Mouse (Mus musculus) hindbrain, embryonic 15.5 days (tissue): Measurements from ENCODE around the gene Islr. TPM values are rescaled to one million over a fixed set of nuclear protein-coding genes. Genes with fewer than 3 reads are reported as not detected.

Experiments
- ATAC-seq: fragments of 200-750 bp; cut with Nextera tagmentation; 2 replicates; pipeline ENCODE4 v1.8.0; 2017; ENCODE audit warnings: low read depth, moderate number of reproducible peaks, moderate TSS enrichment; ENCODE audit not compliant: low FRiP score
- H3K27ac ChIP-seq: fragments of 300-500 bp; sonication (generic); replicated peaks from 2 replicates; pipeline ENCODE4 v1.5.1; 2015; ENCODE audit warnings: mild to moderate bottlenecking, inconsistent platforms
- H3K27me3 ChIP-seq: fragments of 300-500 bp; sonication (generic); 2 replicates; pipeline ENCODE4 v1.6.1; 2015; ENCODE audit warnings: control low read depth, inconsistent platforms
- H3K36me3 ChIP-seq: fragments of 300-500 bp; sonication (generic); 2 replicates; pipeline ENCODE4 v1.6.1; 2015; ENCODE audit warnings: control low read depth, inconsistent platforms
- H3K4me1 ChIP-seq: fragments of 300-500 bp; sonication (generic); replicated peaks from 2 replicates; pipeline ENCODE4 v1.6.1; 2015; ENCODE audit warnings: control low read depth, inconsistent platforms
- H3K4me2 ChIP-seq: fragments of 300-500 bp; sonication (generic); 2 replicates; pipeline ENCODE4 v1.6.1; 2015; ENCODE audit warnings: moderate library complexity, mild to moderate bottlenecking, inconsistent platforms
- H3K4me3 ChIP-seq: fragments of 300-500 bp; sonication (generic); 2 replicates; pipeline ENCODE4 v1.5.1; 2015; ENCODE audit warnings: mild to moderate bottlenecking, inconsistent platforms
- H3K9ac ChIP-seq: fragments of 300-500 bp; sonication (generic); 2 replicates; pipeline ENCODE4 v1.6.1; 2015; ENCODE audit warnings: inconsistent platforms
- H3K9me3 ChIP-seq: fragments of 300-500 bp; sonication (generic); 2 replicates; pipeline ENCODE4 v1.6.1; 2016; ENCODE audit warnings: control low read depth, inconsistent platforms
- WGBS: fragments of 180-500 bp; shearing (Covaris S2); methylation state at CpG from one replicate; pipeline ENCODE4 v1.1.7; 2015; 5-methylcytosine and 5-hydroxymethylcytosine counted together
- polyA plus RNA-seq: library from polyadenylated mRNA; unstranded; fragments of >200 nt; fragmentation: Nextera tagmentation; extraction: Ambion mirVana; gene quantifications from 2 replicates; pipeline ENCODE4 v1.2.1, GENCODE M21; 2015

Islr gene
- polyA plus RNA-seq, 1 experiment from 2014 or later = 37.1 TPM

DNA sequence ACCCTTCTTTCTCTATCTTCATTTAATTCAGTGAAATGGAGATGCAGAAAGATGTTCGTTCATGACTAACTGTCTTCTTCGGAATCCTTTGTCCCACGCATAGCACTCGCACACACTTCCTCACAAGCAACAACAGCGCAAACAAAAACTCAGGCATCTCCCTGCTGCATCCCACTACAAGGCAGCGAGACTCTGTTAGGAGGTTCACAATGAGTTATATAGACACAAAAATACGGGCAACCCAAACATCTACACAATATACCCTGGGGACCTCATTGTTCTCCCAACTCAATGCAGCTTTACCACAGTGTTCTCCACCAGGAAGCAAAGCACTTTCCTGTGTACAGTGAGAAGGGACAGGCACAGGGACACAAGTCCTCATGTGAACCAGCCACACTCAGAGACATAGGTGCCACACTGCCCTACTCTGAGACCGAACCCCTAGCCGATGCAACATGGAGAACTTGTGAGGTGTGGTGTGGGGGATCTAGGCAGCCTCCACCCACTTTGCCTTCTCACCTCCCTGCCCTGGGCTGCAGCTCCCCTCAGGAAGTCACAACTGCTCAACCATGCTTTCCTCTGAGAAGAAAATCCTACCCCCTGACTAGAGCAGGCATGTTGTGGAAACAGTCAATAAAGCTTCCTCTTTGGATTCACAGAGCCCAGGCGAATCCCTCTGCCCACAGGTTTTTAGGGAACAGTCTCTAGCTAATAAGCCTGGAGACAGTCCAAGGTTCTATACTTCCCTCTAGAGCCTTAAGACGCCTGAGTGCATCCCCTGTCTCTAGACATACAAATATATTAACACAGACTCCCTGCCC lies 3.6 kb downstream of the Islr start:
- Histone ChIP-seq H3K4me1 (peaks cover 80% of the 10 kb centered on the region), H3K4me3 (peak overlapping the region; percentile 35), H3K4me2 (peak overlapping the region; percentile 64), H3K27ac (peak overlapping the region; percentile 70), H3K9ac (peak overlapping the region; percentile 38), H3K9me3 (no peaks in the 10 kb centered on the region), H3K36me3 (no peaks in the 10 kb centered on the region), H3K27me3 (peaks cover 84% of the 10 kb centered on the region)
- no peak for ATAC-seq
- WGBS = 8% methylated on average over 11 of the region's 11 CpGs

DNA sequence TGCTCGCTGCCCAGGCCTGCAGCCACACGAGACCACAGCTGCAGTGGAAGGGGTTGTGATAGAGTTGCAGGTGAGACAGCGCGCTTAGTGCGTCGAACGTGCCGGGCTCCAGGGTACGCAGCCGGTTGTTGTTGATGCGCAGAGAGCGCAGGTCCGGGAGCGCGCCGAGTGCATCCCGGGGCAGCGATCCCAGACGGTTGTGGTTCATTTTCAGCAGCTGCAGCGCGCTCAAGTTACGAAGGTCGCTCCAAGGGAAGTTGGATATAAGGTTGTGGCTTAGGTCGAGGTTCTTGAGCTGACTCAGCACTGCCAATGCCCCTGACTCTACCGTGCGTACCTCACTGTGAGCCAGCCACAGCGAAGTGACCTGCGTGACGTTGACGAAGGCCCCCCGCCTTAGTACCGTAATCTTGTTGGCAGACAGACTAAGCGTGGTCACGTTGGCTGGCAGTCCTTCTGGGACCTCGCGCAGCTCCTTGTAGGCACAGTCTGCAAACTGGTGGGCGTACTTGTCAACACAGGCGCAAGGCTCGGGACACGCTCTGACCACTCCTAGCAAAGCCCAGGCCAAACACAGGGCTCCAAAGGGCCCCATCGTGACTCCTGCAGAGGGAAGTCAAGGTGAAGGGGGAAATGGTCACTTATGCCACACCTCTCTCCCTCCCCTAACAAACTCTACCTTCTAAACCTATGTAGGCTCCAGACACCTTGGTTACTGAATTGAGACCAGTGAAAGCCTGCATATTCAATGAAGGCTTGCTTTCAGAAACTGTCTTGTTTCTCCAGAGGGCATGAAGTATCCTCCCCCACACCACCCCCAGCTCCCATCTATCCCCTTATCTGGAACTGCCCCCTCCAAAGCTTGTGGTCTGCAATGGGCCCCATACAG lies 4.5 kb downstream of the Islr start:
- peak overlapping the region; percentile 38 for H3K9ac ChIP-seq
- peaks cover 81% of the 10 kb centered on the region for H3K27me3 ChIP-seq
- peak overlapping the region; percentile 70 for H3K27ac ChIP-seq
- peaks cover 78% of the 10 kb centered on the region for H3K4me1 ChIP-seq
- H3K9me3 ChIP-seq = no peaks in the 10 kb centered on the region
- peak overlapping the region; percentile 35 for H3K4me3 ChIP-seq
- no peak for ATAC-seq
- 1% methylated on average over 41 of the region's 41 CpGs for WGBS
- H3K4me2 ChIP-seq = peak overlapping the region; percentile 64
- no peaks in the 10 kb centered on the region for H3K36me3 ChIP-seq

DNA sequence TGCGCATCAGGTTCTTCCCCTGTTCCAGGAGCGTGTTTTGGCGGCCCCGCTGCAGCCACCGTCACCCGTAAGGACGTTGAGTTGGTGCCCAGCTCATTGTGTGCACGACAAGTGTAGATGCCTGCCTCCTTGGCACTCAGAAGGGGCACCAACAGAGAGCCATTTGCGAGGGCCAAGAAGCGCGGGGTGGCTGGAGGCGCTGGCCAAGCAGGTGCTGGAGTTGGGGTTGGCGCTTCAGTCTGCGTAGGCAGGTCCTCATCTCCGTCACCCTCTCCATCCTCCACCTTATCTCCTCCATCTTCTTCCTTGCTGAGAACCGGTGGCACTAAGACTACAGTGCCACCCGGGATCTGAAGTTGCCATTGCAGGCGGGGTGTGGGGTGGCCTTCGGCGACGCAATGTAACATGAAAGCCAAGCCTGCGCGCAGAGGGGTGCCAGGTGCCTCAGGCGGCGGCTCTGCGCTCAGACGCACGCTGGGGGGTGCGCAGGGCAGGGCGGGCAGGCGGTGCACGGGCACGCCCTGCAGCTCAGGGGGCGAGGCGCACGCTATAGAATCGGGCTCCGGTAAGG lies 5.2 kb downstream of the Islr start:
- peaks cover 73% of the 10 kb centered on the region for H3K4me1 ChIP-seq
- peaks cover 84% of the 10 kb centered on the region for H3K27me3 ChIP-seq
- 1% methylated on average over 37 of the region's 38 CpGs for WGBS
- peak overlapping the region; percentile 64 for H3K4me2 ChIP-seq
- peak overlapping the region; percentile 35 for H3K4me3 ChIP-seq
- ATAC-seq = no peak
- H3K27ac ChIP-seq = peak overlapping the region; percentile 70; the same call in 1 of the 2 replicates
- H3K9ac ChIP-seq = peak overlapping the region; percentile 47; the same call in 1 of the 2 replicates
- H3K9me3 ChIP-seq = no peaks in the 10 kb centered on the region
- H3K36me3 ChIP-seq = no peaks in the 10 kb centered on the region

DNA sequence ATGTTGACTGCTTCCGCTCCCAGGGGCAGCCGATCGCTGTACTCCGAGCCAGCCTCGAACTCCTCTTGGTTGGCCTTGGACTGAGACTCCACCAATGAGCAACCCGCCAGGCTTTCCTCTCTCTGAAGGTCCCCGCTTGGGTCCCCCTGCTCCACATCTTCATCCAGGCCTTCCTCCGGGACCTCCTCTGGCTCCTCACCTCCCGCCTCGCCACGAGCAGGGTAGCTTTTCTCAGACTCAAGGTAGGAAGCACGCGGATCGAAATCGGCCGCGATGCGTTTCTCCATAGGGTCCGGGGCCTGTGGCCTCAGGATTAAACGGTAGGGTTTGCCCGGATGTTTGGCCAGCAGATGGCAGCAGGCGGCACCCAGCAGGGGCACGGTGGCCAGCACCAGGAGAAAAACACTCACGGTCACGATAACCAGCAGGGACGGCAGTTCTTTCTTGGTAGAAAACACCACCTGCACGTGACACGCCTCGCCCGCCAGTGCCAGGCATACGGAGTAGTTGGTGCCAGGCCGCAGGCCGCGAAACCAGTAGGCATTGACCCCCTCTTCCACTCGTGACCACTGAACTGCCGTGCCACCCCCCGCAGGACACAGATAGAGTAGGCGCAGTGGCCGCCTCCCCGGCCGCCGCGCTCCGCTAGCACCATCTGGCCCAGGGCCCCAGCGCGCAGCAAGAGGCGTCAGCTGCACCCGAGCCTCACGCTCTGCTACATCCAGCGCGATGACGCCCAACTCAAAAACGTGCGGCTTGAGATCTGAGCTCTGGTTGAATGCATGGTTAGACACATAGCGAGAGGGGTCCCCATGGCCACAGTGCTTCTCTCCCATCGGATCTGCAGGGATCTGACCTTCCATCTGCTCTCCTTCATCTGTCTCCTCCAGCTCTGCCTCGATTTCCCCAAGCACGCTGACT lies 6.1 kb downstream of the Islr start:
- peak overlapping the region; percentile 64 for H3K4me2 ChIP-seq
- 2% methylated on average over 53 of the region's 58 CpGs for WGBS
- no peaks in the 10 kb centered on the region for H3K9me3 ChIP-seq
- peak overlapping the region; percentile 70; the same call in 1 of the 2 replicates for H3K27ac ChIP-seq
- H3K27me3 ChIP-seq = peaks cover 75% of the 10 kb centered on the region
- peak overlapping the region; percentile 47 for H3K9ac ChIP-seq
- H3K4me1 ChIP-seq = peaks cover 68% of the 10 kb centered on the region
- no peaks in the 10 kb centered on the region for H3K36me3 ChIP-seq
- peak; percentile 25; the same call in 1 of the 2 replicates for ATAC-seq
- peak overlapping the region; percentile 35 for H3K4me3 ChIP-seq

DNA sequence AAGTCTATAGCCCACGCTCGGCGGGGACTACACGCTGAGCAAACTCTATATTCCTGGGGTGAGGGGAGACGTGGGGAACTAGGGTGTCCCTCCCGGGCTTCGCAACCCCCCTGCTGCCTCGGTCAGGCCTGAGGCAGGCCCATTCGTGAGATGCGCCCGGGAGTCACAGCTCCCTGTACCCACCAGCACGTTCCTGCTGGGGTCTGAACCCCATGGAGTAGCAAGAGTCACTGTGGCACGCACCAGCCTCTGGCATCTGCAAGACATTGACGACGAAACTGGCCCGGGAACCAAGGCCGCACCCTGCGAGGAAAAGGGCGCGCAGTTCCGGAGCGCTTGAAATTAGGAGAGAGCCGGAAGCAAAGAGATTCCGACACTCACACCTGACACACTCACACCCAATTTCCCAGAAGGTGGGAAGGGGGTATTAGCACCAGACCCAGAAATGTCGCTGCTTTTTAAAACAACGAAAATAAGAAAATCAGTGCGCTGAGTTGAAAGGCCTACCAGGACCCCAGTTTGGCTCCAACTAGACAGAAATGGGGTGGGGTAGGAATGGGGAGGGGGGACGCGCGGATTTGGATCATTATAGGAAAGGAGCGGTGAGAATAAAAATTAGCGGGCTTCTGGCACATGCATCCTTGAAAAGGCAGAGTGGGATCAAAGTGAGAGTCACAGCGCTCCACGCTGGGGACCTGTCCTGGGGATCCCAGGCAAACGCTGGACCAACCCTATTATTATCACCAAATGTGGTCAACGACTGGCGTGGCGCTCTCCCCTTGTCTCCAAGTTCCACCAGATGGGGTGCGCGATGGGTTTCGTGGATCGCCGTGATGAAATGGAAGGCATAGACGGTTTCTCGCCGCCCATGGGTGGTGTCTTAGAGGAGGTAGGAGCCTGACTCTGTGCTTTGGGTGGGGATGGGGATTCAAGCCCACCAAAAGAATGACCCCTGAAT lies 7.2 kb downstream of the Islr start:
- H3K27me3 ChIP-seq = peaks cover 67% of the 10 kb centered on the region
- peak overlapping the region; percentile 35 for H3K4me3 ChIP-seq
- H3K4me2 ChIP-seq = peak overlapping the region; percentile 64
- H3K36me3 ChIP-seq = no peaks in the 10 kb centered on the region
- WGBS = 2% methylated on average over 46 of the region's 46 CpGs
- H3K9me3 ChIP-seq = no peaks in the 10 kb centered on the region
- peak overlapping the region; percentile 1; the same call in 1 of the 2 replicates for H3K27ac ChIP-seq
- no peak for ATAC-seq
- peaks cover 57% of the 10 kb centered on the region for H3K4me1 ChIP-seq
- peak overlapping the region; percentile 22 for H3K9ac ChIP-seq

DNA sequence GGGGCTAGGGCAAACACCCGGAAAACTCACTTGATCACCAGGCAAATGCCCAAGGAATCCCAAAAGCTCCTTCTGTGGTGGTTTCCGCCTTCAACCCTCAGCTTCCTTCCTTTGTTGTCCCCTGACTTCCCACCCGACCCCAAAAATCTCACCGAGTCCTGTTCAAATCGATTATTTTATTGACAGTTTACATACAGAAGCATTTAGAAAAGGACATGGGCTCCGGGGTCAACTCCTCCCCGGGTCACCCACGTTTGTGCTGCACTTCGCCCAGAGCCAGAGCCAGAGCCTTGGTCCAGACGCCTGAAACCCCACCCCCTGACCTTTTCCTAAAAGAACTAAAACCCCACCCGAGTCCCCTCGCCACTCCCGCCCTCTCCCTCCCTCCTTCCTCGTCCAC lies 8.0 kb downstream of the Islr start:
- peak overlapping the region; percentile 64 for H3K4me2 ChIP-seq
- peak overlapping the region; percentile 35 for H3K4me3 ChIP-seq
- H3K27me3 ChIP-seq = peaks cover 62% of the 10 kb centered on the region
- 3% methylated on average over 14 of the region's 14 CpGs for WGBS
- H3K36me3 ChIP-seq = no peaks in the 10 kb centered on the region
- H3K9ac ChIP-seq = peak overlapping the region; percentile 22
- peaks cover 49% of the 10 kb centered on the region for H3K4me1 ChIP-seq
- no peak overlapping the region for H3K27ac ChIP-seq
- ATAC-seq = no peak
- no peaks in the 10 kb centered on the region for H3K9me3 ChIP-seq

DNA sequence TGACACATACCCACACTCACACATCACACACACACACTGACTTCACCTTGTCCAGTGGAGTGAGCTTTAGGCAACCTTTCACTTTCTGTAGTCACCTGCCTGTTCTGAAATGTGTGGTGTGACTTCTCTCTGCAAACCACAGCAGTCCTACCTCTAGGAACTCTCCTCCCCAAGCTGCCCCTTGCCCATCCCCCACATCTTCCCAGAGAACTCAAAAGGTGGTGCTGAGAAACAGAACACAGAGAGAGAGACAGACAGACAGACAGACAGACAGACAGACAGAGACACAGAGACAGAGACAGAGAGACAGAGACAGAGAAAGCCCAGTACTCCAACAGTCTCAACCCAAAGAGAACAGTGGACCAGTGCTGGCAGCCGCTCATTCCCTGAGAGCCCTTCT lies 8.4 kb downstream of the Islr start:
- Histone ChIP-seq H3K27ac (no peak overlapping the region), H3K27me3 (peaks cover 58% of the 10 kb centered on the region), H3K4me1 (peaks cover 45% of the 10 kb centered on the region), H3K4me3 (peak overlapping the region; percentile 35; the same call in 1 of the 2 replicates), H3K36me3 (no peaks in the 10 kb centered on the region), H3K9me3 (no peaks in the 10 kb centered on the region), H3K4me2 (peak overlapping the region; percentile 64), H3K9ac (peak overlapping the region; percentile 22; the same call in 1 of the 2 replicates)
- no peak for ATAC-seq
- WGBS = 0% methylated on average over 1 of the region's 1 CpGs

DNA sequence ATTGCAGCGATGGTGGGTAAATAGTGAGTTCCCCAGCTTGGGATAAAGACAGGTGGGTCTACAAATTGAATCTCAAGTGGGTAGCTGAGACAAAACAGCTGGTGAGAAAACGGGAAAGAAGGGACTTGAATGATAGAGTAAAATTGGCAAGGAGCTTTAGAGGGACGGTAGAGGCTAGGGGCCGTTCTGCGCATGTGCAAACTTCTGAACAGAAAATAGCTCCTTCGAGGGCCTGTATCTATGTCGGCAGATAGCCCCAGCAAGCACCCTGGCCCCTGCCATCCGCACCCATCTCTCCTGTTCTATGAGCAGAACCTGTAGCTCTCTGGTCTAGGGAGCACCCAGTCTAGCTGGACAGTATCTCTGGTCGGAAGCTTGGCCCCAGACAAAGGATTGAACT lies 9.9 kb downstream of the Islr start:
- no peaks in the 10 kb centered on the region for H3K36me3 ChIP-seq
- H3K4me2 ChIP-seq = no peak overlapping the region
- ATAC-seq = no peak
- H3K27ac ChIP-seq = no peak overlapping the region
- WGBS = 65% methylated on average over 9 of the region's 9 CpGs
- peaks cover 43% of the 10 kb centered on the region for H3K27me3 ChIP-seq
- H3K9me3 ChIP-seq = no peaks in the 10 kb centered on the region
- peaks cover 34% of the 10 kb centered on the region for H3K4me1 ChIP-seq
- H3K4me3 ChIP-seq = no peak overlapping the region
- H3K9ac ChIP-seq = no peak overlapping the region

DNA sequence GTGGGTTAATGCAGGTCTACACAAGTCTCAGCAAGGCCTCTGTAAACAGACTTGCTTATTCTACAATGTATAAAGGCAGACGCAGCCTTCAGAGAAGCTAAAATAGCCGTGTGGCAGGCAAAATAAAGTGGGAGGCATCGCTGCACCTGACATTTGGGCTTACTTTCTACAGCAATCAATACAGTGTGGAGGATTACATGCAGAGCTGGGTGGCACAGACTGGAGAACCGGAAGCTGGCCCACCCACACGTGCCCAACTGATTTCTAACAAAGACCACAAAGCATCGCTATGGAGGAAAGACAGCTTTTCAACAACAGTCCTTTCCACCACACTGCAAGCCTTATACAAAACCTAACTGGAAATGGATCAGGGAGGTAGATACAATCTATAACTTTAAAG lies 19.6 kb downstream of the Islr start:
- Histone ChIP-seq H3K27ac (no peak overlapping the region), H3K9ac (no peak overlapping the region), H3K9me3 (no peaks in the 10 kb centered on the region), H3K4me1 (no peaks in the 10 kb centered on the region), H3K36me3 (no peaks in the 10 kb centered on the region), H3K4me2 (no peak overlapping the region), H3K4me3 (no peak overlapping the region), H3K27me3 (no peaks in the 10 kb centered on the region)
- 71% methylated on average over 6 of the region's 6 CpGs for WGBS
- ATAC-seq = no peak

DNA sequence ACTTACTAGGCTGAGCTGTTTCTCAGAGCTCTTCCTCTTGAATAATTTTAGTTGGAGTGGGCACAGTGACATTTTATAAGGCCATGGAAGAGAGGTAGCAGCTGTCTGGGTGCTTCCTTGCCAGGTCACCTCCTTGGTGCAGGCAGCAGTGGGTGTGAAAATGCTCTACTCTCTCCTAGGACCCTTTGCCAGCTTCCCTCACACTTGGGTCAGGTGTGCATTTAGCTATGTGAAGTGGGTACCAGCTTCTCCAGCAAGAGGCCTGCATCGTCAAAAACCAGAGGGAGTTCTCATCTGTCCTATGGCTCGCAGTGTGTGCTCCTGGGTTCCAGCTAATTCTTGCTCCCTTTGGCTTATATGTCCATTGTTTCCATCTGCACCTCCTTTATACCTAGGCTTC lies 24.7 kb downstream of the Islr start:
- no peak overlapping the region for H3K4me2 ChIP-seq
- H3K4me1 ChIP-seq = no peaks in the 10 kb centered on the region
- 94% methylated on average over 2 of the region's 2 CpGs for WGBS
- H3K4me3 ChIP-seq = no peak overlapping the region
- no peaks in the 10 kb centered on the region for H3K27me3 ChIP-seq
- ATAC-seq = no peak
- H3K27ac ChIP-seq = no peak overlapping the region
- H3K9ac ChIP-seq = no peak overlapping the region
- no peaks in the 10 kb centered on the region for H3K9me3 ChIP-seq
- no peaks in the 10 kb centered on the region for H3K36me3 ChIP-seq
